Mouse (Mus musculus) granulocyte monocyte progenitor cell, adult 5-6 weeks (primary cell): ENCODE results near the gene Rpusd2. TPM values are rescaled to one million over a fixed set of nuclear protein-coding genes. Genes with fewer than 3 reads are reported as not detected.

Experiments
- ATAC-seq: replicated peaks from 2 replicates; pipeline ENCODE4 v1.8.0; 2016; ENCODE audit warnings: mild to moderate bottlenecking, moderate TSS enrichment, inconsistent platforms; ENCODE audit not compliant: poor library complexity, severe bottlenecking
- total RNA-seq, 2 experiments: library from RNA; stranded (forward) in 1 of 2; stranded (reverse) in 1 of 2; fragments of 200-712, 200-1000 nt in 1 of 2; fragments of >200 nt in 1 of 2; fragmentation: Nextera tagmentation in 1 of 2; gene quantifications; 2 replicates each; pipeline ENCODE4 v1.2.3; 2014 to 2017

Rpusd2 gene
- total RNA-seq, 2 experiments from 2014 or later: 15.8 TPM

DNA sequence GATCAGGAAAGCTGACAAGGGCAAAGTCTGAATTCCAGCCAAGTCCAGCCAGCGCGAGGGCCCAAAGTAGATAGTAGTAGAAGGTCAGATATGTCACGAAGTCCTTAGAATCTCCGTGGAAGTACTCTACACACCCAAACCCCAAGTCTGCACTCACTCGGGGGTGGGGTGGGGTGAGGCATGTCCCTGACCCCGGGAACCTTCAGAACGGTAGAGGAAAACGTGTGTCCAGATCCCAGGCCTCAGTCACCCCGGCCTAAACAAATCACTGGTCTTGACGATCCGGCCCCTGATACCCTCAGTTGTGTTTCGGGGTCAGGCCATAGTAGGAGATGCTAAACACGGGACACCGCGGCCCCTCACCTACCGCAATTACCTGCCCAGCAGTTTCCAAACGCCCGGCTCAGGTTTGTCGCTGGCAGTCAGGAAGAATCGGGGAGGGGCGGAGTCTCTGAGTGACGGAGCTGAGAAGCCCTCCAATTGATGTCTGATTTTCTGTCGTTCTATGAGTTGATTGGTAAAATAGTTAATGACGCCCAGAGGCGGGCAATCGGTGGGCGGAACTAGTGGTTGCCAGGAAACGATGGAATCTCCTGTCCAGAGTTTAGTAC is 5.5 kb upstream of the Rpusd2 start, which contains the start of gene Ccdc32:
Ccdc32 (minus strand) TSS at position 453 of the 611 bp plus-strand sequence.
- peak; percentile 100 for ATAC-seq

DNA sequence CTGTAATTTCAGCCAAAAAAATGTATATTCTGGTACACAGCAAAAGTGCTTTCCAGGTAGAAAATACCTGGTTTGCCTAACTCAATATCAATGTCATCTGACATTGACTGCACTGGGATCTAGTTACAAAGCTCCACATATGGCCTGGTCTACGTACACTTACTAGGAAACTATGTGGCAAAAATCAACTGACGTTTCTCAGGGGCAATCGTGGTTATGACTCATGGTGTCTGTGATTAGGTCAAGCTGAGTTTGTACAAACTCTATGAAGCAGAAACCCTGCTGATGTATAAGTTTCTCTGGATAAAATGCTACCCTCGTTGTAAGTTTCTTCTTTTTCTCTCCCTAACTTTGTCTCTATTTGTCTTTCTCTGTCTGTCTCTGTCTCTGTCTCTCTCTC is 2.4 kb upstream of the Rpusd2 start:
- no peak for ATAC-seq

DNA sequence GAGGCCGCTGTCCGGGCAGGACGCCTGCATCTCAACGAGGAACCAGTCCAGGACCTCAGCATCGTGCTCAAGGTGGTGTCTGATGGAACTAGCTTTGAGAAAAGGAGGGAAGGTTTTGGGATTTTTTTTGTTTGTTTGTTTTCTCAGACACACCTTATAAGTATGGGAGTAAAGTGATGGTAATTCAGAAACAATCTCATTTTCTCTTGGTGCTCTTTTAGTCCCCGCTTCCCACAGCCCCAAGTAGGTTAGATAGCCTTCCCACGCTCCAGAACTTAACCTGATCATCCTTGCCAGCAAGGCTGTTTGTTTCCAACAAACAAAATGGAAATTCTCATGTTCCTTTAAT is 781 bp downstream of the Rpusd2 start:
- ATAC-seq: no peak

DNA sequence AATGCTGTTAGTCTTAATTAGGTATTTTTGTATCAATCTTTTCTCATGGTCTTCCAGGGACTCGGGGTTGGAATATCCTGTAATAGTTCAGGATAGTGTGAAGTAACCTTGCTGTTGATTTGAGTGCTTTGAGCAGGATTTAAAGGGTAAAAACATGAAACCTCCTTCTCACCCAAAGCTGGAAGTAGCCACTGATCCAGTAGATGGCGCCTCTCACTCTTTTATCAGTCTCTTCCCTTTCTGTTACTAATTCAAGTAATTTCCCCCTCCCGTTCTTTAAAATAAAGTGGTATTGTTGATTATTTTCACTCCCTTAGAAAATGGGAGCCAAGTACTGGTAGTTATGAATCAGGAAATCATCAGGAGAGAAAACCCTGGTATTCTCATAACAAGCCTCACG is 6.3 kb downstream of the Rpusd2 start:
- ATAC-seq: no peak

DNA sequence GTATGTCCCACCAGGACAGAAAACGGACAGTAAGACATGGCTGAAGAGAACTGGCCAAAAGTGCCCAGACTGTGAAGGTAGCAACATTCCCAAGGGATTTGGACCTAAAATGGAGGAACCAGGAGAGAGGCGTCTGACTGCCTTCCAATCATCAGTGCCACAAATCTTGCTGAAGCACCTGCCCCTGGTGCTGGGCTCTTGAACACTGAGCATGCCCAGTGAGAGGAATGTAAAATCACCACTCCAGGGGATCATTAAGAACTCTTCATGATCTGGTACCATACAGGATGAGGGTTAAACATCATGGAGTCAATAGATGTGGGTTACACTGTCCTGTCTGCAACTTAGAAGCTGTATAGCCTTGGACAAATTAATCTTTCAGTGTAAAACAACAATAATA is 10.6 kb downstream of the Rpusd2 start:
- no peak for ATAC-seq

DNA sequence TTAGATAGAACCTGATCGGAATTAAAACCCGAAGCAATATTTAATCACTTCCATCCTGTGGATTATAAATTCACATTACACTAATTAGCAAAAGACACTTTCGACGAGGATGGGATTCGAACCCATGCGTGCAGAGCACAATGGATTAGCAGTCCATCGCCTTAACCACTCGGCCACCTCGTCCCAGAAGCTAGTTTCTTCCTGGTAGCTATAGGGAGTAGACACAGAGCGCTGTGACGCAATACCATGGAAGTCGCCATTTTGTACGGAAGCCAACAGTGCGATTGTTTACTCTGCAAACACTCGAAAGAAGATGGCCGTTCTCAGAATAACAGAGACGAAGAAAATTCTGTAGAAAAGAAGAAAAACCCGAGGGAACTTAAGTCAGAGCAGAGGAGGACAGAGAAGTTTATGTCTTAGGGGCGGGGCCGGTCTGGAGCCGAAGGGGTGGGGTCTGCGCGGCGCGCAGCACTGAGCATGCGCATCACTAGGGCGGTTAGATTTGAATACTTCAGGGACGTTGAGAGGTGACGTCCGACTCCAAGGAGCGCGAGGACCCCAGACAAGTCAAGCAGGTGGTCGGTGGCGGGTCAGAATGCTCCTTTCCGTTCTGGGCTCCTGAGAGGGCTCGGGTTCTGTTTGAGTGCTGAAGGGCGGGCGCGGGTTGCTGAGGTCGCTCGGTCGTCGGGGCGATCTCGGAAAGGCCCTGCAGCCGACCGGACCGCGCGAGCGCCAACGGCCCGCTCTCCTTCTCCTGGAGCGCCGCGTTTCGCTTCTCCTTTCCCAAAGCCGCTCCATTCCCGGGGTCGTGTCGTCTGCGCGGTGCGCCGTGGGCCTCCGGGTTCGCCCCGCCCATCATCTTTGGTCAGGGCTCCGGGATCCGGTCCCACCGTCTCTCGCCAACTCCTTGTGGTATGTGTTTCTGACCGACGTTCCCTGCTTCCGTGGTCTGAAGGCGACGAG is 12.3 kb downstream of the Rpusd2 start, which contains the start of gene Knl1:
Knl1 (plus strand) TSS at position 471 of the 963 bp plus-strand sequence.
- peak; percentile 84 for ATAC-seq

DNA sequence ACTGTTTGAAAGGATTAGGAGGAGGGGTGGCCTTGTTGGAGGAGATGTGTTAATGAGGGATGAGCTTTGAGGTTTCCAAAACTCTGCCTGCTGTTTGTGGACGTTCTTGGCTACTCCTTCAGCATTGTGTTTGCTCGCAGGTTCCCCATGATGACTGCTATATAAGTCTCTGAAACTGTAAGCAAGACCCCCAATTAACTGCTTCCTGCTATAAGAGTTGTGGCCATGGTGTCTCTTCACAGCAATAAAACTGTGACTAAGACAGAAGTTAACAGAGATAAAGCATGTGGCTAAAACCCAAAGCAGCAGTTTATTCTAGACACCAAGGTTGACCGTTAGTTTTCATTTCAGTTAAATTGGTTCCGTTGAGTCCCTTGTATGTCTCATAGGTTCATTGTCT is 13.3 kb downstream of the Rpusd2 start:
- ATAC-seq: no peak

DNA sequence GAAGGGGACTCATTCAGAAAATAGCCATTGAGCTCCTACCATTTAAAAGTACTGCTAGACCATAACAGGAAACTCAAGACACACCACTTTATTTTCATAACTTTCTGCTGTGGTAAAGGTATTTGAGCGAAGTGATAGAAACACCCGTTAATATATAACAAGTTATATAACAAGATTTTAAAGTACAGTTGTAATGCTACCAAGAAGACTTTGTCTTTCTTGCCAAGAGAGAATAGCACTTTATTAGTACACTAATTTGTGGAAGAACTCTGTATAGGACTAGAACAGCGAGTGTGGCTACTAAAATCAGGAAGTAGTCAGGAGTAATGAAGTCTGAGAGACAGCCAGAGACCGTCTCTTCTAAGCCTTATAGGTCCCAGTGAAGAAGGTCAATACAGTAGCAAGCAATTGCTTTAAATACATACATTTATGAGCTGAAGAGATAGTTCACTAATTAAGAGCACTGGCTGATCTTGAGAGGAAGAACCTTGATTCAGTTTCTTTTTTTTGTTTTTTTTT is 15.6 kb downstream of the Rpusd2 start:
- no peak for ATAC-seq

DNA sequence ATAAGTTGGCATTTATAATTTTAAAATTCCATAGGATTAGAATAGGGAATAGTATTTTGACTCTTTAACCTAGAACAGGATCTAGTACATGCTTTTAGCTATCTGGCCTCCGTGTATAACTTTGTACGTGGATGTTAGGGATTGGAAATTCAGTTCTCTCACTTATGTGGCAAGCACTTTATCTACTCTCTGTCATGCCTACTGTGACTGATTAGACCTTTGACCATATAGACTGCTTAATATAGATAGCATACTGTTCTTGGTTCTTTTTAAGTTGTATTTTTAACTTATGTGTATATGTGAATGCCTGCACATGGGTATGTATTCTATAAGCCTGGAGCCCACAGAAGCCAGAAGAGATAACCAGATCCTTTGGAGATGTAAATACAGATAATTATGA is 25.5 kb downstream of the Rpusd2 start:
- ATAC-seq: no peak

DNA sequence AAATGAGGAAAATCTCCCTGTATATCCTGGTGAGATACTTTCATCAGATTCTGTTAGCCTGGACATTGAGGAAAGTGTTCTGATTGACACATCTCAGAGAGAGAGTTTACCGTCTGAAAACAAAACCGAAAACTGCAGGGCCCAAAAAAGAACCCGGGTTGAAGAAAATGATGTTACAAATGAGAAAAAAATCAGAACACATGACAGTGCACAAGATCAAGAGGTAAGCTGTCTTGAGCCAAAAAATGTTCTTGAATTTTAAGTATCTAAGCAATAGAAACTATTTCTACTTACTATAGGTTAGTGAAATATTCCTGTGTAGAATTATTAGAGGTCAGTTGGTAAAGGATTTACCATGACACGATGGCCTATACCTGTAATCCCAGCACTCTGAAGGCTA is 37.8 kb downstream of the Rpusd2 start:
- ATAC-seq: no peak

DNA sequence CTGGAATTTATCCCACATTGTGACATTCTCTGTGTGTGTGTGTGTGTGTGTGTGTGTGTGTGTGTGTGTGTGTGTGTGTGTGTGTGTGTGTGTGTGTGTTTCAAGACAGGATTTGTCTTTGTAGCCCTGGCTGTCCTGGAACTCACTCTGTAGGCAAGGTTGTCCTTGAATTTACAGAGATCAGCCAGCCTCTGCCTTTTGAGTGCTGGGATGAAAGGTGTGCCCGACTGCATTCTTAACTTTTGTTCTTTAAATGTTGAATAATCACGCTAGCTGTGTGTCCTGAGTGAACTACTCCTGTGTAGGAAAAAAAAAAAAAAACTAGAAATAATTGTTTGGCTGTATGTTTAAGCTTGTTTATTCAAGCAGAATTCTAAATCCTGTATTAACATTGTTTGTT is 51.6 kb downstream of the Rpusd2 start:
- no peak for ATAC-seq

Other genes starting within 250 kb of the Rpusd2 start
- gene Knstrn, start 220.8 kb upstream of the Rpusd2 start, total RNA-seq (2014; fragmentation: Nextera tagmentation): 57.9 and 61.3 TPM in 2 replicates
- 190 and 228 TPM in 2 replicates for gene Knstrn, start 220.8 kb upstream of the Rpusd2 start, total RNA-seq (2017)
- 59.9 and 60.9 TPM in 2 replicates for gene Ivd, start 172.8 kb upstream of the Rpusd2 start, total RNA-seq (2014; fragmentation: Nextera tagmentation)
- 34.6 and 45.3 TPM in 2 replicates for gene Ivd, start 172.8 kb upstream of the Rpusd2 start, total RNA-seq (2017)
- gene Bahd1, start 134.4 kb upstream of the Rpusd2 start, total RNA-seq (2014; fragmentation: Nextera tagmentation): 10.1 and 12.3 TPM in 2 replicates
- 4.6 and 4.8 TPM in 2 replicates for gene Bahd1, start 134.4 kb upstream of the Rpusd2 start, total RNA-seq (2017)
- 8.4 and 11.4 TPM in 2 replicates for gene Chst14, start 108.3 kb upstream of the Rpusd2 start, total RNA-seq (2014; fragmentation: Nextera tagmentation)
- 1.4 and 1.5 TPM in 2 replicates for gene Chst14, start 108.3 kb upstream of the Rpusd2 start, total RNA-seq (2017)
- 11.5 and 18.3 TPM in 2 replicates for gene Ccdc32, start 5.4 kb upstream of the Rpusd2 start, total RNA-seq (2014; fragmentation: Nextera tagmentation)
- 14.4 and 15.7 TPM in 2 replicates for gene Ccdc32, start 5.4 kb upstream of the Rpusd2 start, total RNA-seq (2017)
- gene Knl1, start 12.3 kb downstream of the Rpusd2 start, total RNA-seq (2014; fragmentation: Nextera tagmentation): 42.2 and 46.8 TPM in 2 replicates
- 71.1 and 76.1 TPM in 2 replicates for gene Knl1, start 12.3 kb downstream of the Rpusd2 start, total RNA-seq (2017)
- gene Rad51, start 78.0 kb downstream of the Rpusd2 start, total RNA-seq (2014; fragmentation: Nextera tagmentation): 50.7 and 71.9 TPM in 2 replicates
- gene Rad51, start 78.0 kb downstream of the Rpusd2 start, total RNA-seq (2017): 32.2 and 36.3 TPM in 2 replicates
- 25.4 and 27.2 TPM in 2 replicates for gene Rmdn3, start 122.2 kb downstream of the Rpusd2 start, total RNA-seq (2014; fragmentation: Nextera tagmentation)
- 31.6 and 34.3 TPM in 2 replicates for gene Rmdn3, start 122.2 kb downstream of the Rpusd2 start, total RNA-seq (2017)
- gene Gchfr, start 133.0 kb downstream of the Rpusd2 start, total RNA-seq (2014; fragmentation: Nextera tagmentation): 1.3 TPM in 1 of 2 replicates, not detected in the other
- gene Gchfr, start 133.0 kb downstream of the Rpusd2 start, total RNA-seq (2017): 1.2 TPM in 1 of 2 replicates, not detected in the other
- not detected in 2 replicates for gene Gm14137, start 139.7 kb downstream of the Rpusd2 start, total RNA-seq (2014; fragmentation: Nextera tagmentation)
- not detected in 2 replicates for gene Gm14137, start 139.7 kb downstream of the Rpusd2 start, total RNA-seq (2017)
- gene Zfyve19, start 173.8 kb downstream of the Rpusd2 start, total RNA-seq (2014; fragmentation: Nextera tagmentation): 49.0 and 76.4 TPM in 2 replicates
- gene Zfyve19, start 173.8 kb downstream of the Rpusd2 start, total RNA-seq (2017): 66.1 and 83.0 TPM in 2 replicates
- gene Dnajc17, start 174.0 kb downstream of the Rpusd2 start, total RNA-seq (2014; fragmentation: Nextera tagmentation): 18.6 and 22.0 TPM in 2 replicates
- gene Dnajc17, start 174.0 kb downstream of the Rpusd2 start, total RNA-seq (2017): 57.1 and 60.6 TPM in 2 replicates
- not detected in 2 replicates for gene Ppp1r14d, start 195.1 kb downstream of the Rpusd2 start, total RNA-seq (2014; fragmentation: Nextera tagmentation)
- not detected in 2 replicates for gene Ppp1r14d, start 195.1 kb downstream of the Rpusd2 start, total RNA-seq (2017)
- gene Spint1, start 202.6 kb downstream of the Rpusd2 start, total RNA-seq (2014; fragmentation: Nextera tagmentation): not detected in 2 replicates
- gene Spint1, start 202.6 kb downstream of the Rpusd2 start, total RNA-seq (2017): 0.15 TPM in 1 of 2 replicates, not detected in the other
- gene Rhov, start 236.5 kb downstream of the Rpusd2 start, total RNA-seq (2014; fragmentation: Nextera tagmentation): not detected in 2 replicates
- gene Rhov, start 236.5 kb downstream of the Rpusd2 start, total RNA-seq (2017): 0.26 and 0.65 TPM in 2 replicates